Mouse (Mus musculus) lung, embryonic 16.5 days (tissue): Measurements from ENCODE around the gene Noxo1. TPM values are rescaled to one million over a fixed set of nuclear protein-coding genes. Genes with fewer than 3 reads are reported as not detected.
A peak's percentile ranks its signal among the peaks of the same experiment; 100 is the strongest.

ENCODE experiments used
- ATAC-seq: fragments of 200-750 bp; cut with Nextera tagmentation; 2 replicates; pipeline ENCODE4 v1.8.0; 2017; ENCODE audit warnings: low read depth, mild to moderate bottlenecking, moderate library complexity
- H3K27ac ChIP-seq: fragments of 300-500 bp; sonication (generic); 2 replicates; pipeline ENCODE4 v1.5.1; 2014; ENCODE audit warnings: mild to moderate bottlenecking, control low read depth, low read length
- H3K27me3 ChIP-seq: fragments of 300-500 bp; sonication (generic); 2 replicates; pipeline ENCODE4 v1.6.1; 2014; ENCODE audit warnings: low read depth, low read length, mixed read lengths; ENCODE audit not compliant: control insufficient read depth, insufficient read depth
- H3K36me3 ChIP-seq: fragments of 300-500 bp; sonication (generic); 2 replicates; pipeline ENCODE4 v1.6.1; 2014; ENCODE audit warnings: low read length; ENCODE audit not compliant: control insufficient read depth, insufficient read depth
- H3K4me1 ChIP-seq: fragments of 300-500 bp; sonication (generic); replicated peaks from 2 replicates; pipeline ENCODE4 v1.6.1; 2014; ENCODE audit warnings: low read length, mixed read lengths; ENCODE audit not compliant: control insufficient read depth, insufficient read depth
- H3K4me2 ChIP-seq: fragments of 300-500 bp; sonication (generic); 2 replicates; pipeline ENCODE4 v1.6.1; 2014; ENCODE audit warnings: low read depth, low read length, control low read depth
- H3K4me3 ChIP-seq: fragments of 300-500 bp; sonication (generic); 2 replicates; pipeline ENCODE4 v1.5.1; 2014; ENCODE audit warnings: mild to moderate bottlenecking, low read length, control low read depth
- H3K9ac ChIP-seq: fragments of 300-500 bp; sonication (generic); 2 replicates; pipeline ENCODE4 v1.6.1; 2014; ENCODE audit warnings: low read length, control low read depth
- H3K9me3 ChIP-seq: fragments of 300-500 bp; sonication (generic); 2 replicates; pipeline ENCODE4 v1.6.1; 2016; ENCODE audit warnings: low read length; ENCODE audit not compliant: control insufficient read depth
- WGBS: fragments of 180-500 bp; shearing (Covaris S2); extraction: QIAGEN DNeasy Blood & Tissue Kit; methylation state at CpG from one replicate; pipeline ENCODE4 v1.1.7; 2014; 5-methylcytosine and 5-hydroxymethylcytosine counted together
- polyA plus RNA-seq: library from polyadenylated mRNA; unstranded; fragments of >200 nt; fragmentation: Nextera tagmentation; extraction: Ambion mirVana; gene quantifications from 2 replicates; pipeline ENCODE4 v1.2.1, GENCODE M21; 2015

Noxo1 gene
- 4.2 and 4.8 TPM in 2 replicates for polyA plus RNA-seq

- peak; percentile 95 for ATAC-seq
- WGBS: under 1% methylated on average over 51 of the region's 76 CpGs
- peak within 1 kb of the TSS; percentile 88 for H3K4me2 ChIP-seq
Measured at GRCm38 (mm10) chr17:24696011-24696697, at the start of gene Noxo1, which contains the start of gene Gfer. Gene Noxo1, plus strand, starts transcription at chr17:24696234. Gene Gfer, minus strand, starts transcription at chr17:24696156.

GRCm38 (mm10) chr17:24646381-24646780 is 49.7 kb upstream of the Noxo1 start:
- H3K4me1 ChIP-seq: peaks cover 47% of the 10 kb centered on the region
- no peak overlapping the region for H3K4me2 ChIP-seq
- WGBS: 80% methylated on average over 4 of the region's 4 CpGs
- H3K4me3 ChIP-seq: no peak overlapping the region
- H3K27ac ChIP-seq: peak overlapping the region; percentile 65
- H3K36me3 ChIP-seq: no peaks in the 10 kb centered on the region; the same call in 1 of the 2 replicates
- H3K9ac ChIP-seq: no peak overlapping the region
- H3K27me3 ChIP-seq: no peaks in the 10 kb centered on the region
- H3K9me3 ChIP-seq: no peaks in the 10 kb centered on the region
- ATAC-seq: no peak

More at GRCm38 (mm10) chr17:24696011-24696697, at the start of gene Noxo1, which contains the start of gene Gfer:
- H3K4me1 ChIP-seq: peaks cover 22% of the 10 kb centered on the region
- no peaks in the 10 kb centered on the region for H3K27me3 ChIP-seq
- peaks cover 14% of the 10 kb centered on the region for H3K36me3 ChIP-seq
- H3K9me3 ChIP-seq: no peaks in the 10 kb centered on the region
- H3K4me3 ChIP-seq: peak within 1 kb of the TSS; percentile 89
- peak within 1 kb of the TSS; percentile 92 for H3K9ac ChIP-seq
- H3K27ac ChIP-seq: peak within 1 kb of the TSS; percentile 89

GRCm38 (mm10) chr17:24647493-24647892 is 48.5 kb upstream of the Noxo1 start:
- no peaks in the 10 kb centered on the region for H3K9me3 ChIP-seq

GRCm38 (mm10) chr17:24648731-24649377 is 47.2 kb upstream of the Noxo1 start:
- no peak for ATAC-seq
- no peaks in the 10 kb centered on the region for H3K27me3 ChIP-seq
- peaks cover 45% of the 10 kb centered on the region for H3K4me1 ChIP-seq
- no peaks in the 10 kb centered on the region for H3K36me3 ChIP-seq
- H3K27ac ChIP-seq: peak overlapping the region; percentile 67; the same call in 1 of the 2 replicates
- peak overlapping the region; percentile 86 for H3K4me3 ChIP-seq
- peak overlapping the region; percentile 93 for H3K9ac ChIP-seq
- WGBS: 65% methylated on average over 10 of the region's 10 CpGs
- no peaks in the 10 kb centered on the region for H3K9me3 ChIP-seq
- H3K4me2 ChIP-seq: peak overlapping the region; percentile 83

More at GRCm38 (mm10) chr17:24647493-24647892, 48.5 kb upstream of the Noxo1 start:
- H3K27ac ChIP-seq: peak overlapping the region; percentile 65
- peak overlapping the region; percentile 52 for H3K9ac ChIP-seq
- no peaks in the 10 kb centered on the region for H3K27me3 ChIP-seq
- H3K4me2 ChIP-seq: peak overlapping the region; percentile 41
- no peak for ATAC-seq
- peak overlapping the region; percentile 18; the same call in 1 of the 2 replicates for H3K4me3 ChIP-seq
- 69% methylated on average over 11 of the region's 11 CpGs for WGBS
- peaks cover 47% of the 10 kb centered on the region for H3K4me1 ChIP-seq
- no peaks in the 10 kb centered on the region for H3K36me3 ChIP-seq

- WGBS: under 1% methylated on average over 35 of the region's 35 CpGs
Measured at GRCm38 (mm10) chr17:24649581-24650069, 46.4 kb upstream of the Noxo1 start.

GRCm38 (mm10) chr17:24650070-24650616 is 45.9 kb upstream of the Noxo1 start, which contains the start of gene Slc9a3r2:
Gene Slc9a3r2, minus strand, starts transcription at chr17:24650327.
- WGBS: under 1% methylated on average over 25 of the region's 41 CpGs
- Histone ChIP-seq H3K36me3 (no peaks in the 10 kb centered on the region), H3K4me1 (peaks cover 33% of the 10 kb centered on the region), H3K27me3 (no peaks in the 10 kb centered on the region), H3K4me3 (peak within 1 kb of the TSS; percentile 86), H3K4me2 (peak within 1 kb of the TSS; percentile 83), H3K27ac (peak within 1 kb of the TSS; percentile 67), H3K9ac (peak within 1 kb of the TSS; percentile 93), H3K9me3 (no peaks in the 10 kb centered on the region)
- ATAC-seq: peak; percentile 83

More at GRCm38 (mm10) chr17:24649581-24650069, 46.4 kb upstream of the Noxo1 start:
- Histone ChIP-seq H3K4me2 (peak overlapping the region; percentile 83), H3K27me3 (no peaks in the 10 kb centered on the region), H3K4me3 (peak overlapping the region; percentile 86), H3K9me3 (no peaks in the 10 kb centered on the region), H3K4me1 (peaks cover 38% of the 10 kb centered on the region), H3K27ac (peak overlapping the region; percentile 67), H3K36me3 (no peaks in the 10 kb centered on the region), H3K9ac (peak overlapping the region; percentile 93)
- ATAC-seq: peak; percentile 24; the same call in 1 of the 2 replicates

- H3K36me3 ChIP-seq: no peaks in the 10 kb centered on the region
- peak overlapping the region; percentile 83 for H3K4me2 ChIP-seq
- peak overlapping the region; percentile 15; the same call in 1 of the 2 replicates for H3K27ac ChIP-seq
- H3K9ac ChIP-seq: no peak overlapping the region
- peaks cover 29% of the 10 kb centered on the region for H3K4me1 ChIP-seq
- no peak for ATAC-seq
- H3K27me3 ChIP-seq: no peaks in the 10 kb centered on the region
- WGBS: 69% methylated on average over 4 of the region's 4 CpGs
- H3K4me3 ChIP-seq: no peak overlapping the region
- no peaks in the 10 kb centered on the region for H3K9me3 ChIP-seq
Measured at GRCm38 (mm10) chr17:24650766-24651165, 45.3 kb upstream of the Noxo1 start.

- peaks cover 4% of the 10 kb centered on the region; the same call in 1 of the 2 replicates for H3K27me3 ChIP-seq
Measured at GRCm38 (mm10) chr17:24651835-24652234, 44.2 kb upstream of the Noxo1 start.

More at GRCm38 (mm10) chr17:24651835-24652234, 44.2 kb upstream of the Noxo1 start:
- ATAC-seq: no peak
- no peak overlapping the region for H3K4me3 ChIP-seq
- 58% methylated on average over 3 of the region's 3 CpGs for WGBS
- no peak overlapping the region for H3K27ac ChIP-seq
- no peak overlapping the region for H3K9ac ChIP-seq
- H3K4me1 ChIP-seq: peaks cover 29% of the 10 kb centered on the region
- no peak overlapping the region for H3K4me2 ChIP-seq
- no peaks in the 10 kb centered on the region for H3K9me3 ChIP-seq
- H3K36me3 ChIP-seq: no peaks in the 10 kb centered on the region
